Mouse (Mus musculus) heart, embryonic 16.5 days (tissue): ENCODE data around the gene Slc44a1. TPM values are rescaled to one million over a fixed set of nuclear protein-coding genes. Genes with fewer than 3 reads are reported as not detected.

ENCODE experiments used
- ATAC-seq: fragments of 200-750 bp; cut with Nextera tagmentation; replicated peaks from 2 replicates; pipeline ENCODE4 v1.8.0; 2017; ENCODE audit warnings: moderate number of reproducible peaks; ENCODE audit not compliant: insufficient read depth, low FRiP score; ENCODE audit errors: extremely low read depth
- H3K27ac ChIP-seq: fragments of 300-500 bp; sonication (generic); 2 replicates; pipeline ENCODE4 v1.5.1; 2014; ENCODE audit warnings: mild to moderate bottlenecking, low read length, control low read depth, moderate library complexity
- H3K27me3 ChIP-seq: fragments of 300-500 bp; sonication (generic); 2 replicates; pipeline ENCODE4 v1.6.1; 2014; ENCODE audit warnings: low read length, mixed read lengths; ENCODE audit not compliant: control insufficient read depth, insufficient read depth
- H3K36me3 ChIP-seq: fragments of 300-500 bp; sonication (generic); 2 replicates; pipeline ENCODE4 v1.6.1; 2014; ENCODE audit not compliant: control insufficient read depth, insufficient read depth
- H3K4me1 ChIP-seq: fragments of 300-500 bp; sonication (generic); 2 replicates; pipeline ENCODE4 v1.6.1; 2014; ENCODE audit warnings: low read length, mixed read lengths; ENCODE audit not compliant: control insufficient read depth, insufficient read depth
- H3K4me2 ChIP-seq: fragments of 300-500 bp; sonication (generic); 2 replicates; pipeline ENCODE4 v1.6.1; 2014; ENCODE audit warnings: low read depth, mild to moderate bottlenecking, control low read depth, low read length
- H3K4me3 ChIP-seq: fragments of 300-500 bp; sonication (generic); 2 replicates; pipeline ENCODE4 v1.5.1; 2014; ENCODE audit warnings: mild to moderate bottlenecking, control low read depth, low read length
- H3K9ac ChIP-seq: fragments of 300-500 bp; sonication (generic); 2 replicates; pipeline ENCODE4 v1.6.1; 2014; ENCODE audit warnings: low read length, control low read depth
- H3K9me3 ChIP-seq: fragments of 300-500 bp; sonication (generic); replicated peaks from 2 replicates; pipeline ENCODE4 v1.6.1; 2016; ENCODE audit warnings: low read length; ENCODE audit not compliant: control insufficient read depth
- WGBS: fragments of 180-500 bp; shearing (Covaris S2); extraction: QIAGEN DNeasy Blood & Tissue Kit; methylation state at CpG from one replicate; pipeline ENCODE4 v1.1.7; 2014; 5-methylcytosine and 5-hydroxymethylcytosine counted together
- polyA plus RNA-seq: library from polyadenylated mRNA; unstranded; fragments of >200 nt; fragmentation: Nextera tagmentation; extraction: Ambion mirVana; gene quantifications from 2 replicates; pipeline ENCODE4 v1.2.1, GENCODE M21; 2015

Gene Slc44a1
- polyA plus RNA-seq, 1 experiment from 2014 or later, result 15.4 TPM

DNA sequence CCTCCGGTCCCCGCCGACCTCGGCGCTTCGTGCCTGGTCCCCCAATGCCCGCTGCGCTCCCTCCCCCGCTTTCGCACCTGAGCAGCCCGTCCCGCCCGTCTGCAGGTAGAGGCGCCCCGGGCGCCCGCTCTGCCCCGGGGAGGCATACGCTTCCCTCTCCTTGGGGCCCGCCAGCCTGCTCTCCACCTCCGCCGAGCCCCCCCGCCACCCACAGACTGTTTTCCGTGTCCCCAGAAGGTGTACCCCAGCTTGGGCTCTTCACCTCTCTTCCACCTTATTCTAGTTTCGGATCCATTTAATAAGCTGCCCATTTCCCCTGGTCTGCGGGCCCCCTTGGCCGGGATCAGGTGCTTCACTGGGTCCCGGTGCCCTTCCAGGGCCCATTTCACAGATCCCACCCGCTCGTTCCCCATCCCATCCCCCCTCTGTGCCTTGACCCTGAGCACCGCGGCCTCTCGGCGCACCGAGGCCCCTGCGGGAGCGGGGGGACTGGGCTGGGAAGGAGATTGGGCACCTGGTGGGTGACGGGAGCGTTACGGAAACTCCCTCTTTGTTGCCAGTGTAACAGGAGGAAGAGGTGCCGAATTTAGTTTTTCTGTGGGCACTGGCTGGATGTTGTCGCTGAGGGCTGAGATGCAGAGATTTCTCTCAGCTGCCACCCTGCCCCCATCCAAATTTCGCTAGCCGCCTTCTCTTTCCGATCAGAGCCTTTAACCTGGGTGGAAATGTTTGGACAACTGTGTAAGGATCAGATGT is 781 bp downstream of the Slc44a1 start:
- Histone ChIP-seq H3K4me2 (peak overlapping the region; percentile 87), H3K4me3 (peak overlapping the region; percentile 79), H3K4me1 (peaks cover 18% of the 10 kb centered on the region), H3K27ac (peak overlapping the region; percentile 91), H3K9ac (peak overlapping the region; percentile 94), H3K27me3 (no peaks in the 10 kb centered on the region), H3K9me3 (no peaks in the 10 kb centered on the region), H3K36me3 (no peaks in the 10 kb centered on the region)
- ATAC-seq, result no peak
- WGBS, result under 1% methylated on average over 45 of the region's 45 CpGs

DNA sequence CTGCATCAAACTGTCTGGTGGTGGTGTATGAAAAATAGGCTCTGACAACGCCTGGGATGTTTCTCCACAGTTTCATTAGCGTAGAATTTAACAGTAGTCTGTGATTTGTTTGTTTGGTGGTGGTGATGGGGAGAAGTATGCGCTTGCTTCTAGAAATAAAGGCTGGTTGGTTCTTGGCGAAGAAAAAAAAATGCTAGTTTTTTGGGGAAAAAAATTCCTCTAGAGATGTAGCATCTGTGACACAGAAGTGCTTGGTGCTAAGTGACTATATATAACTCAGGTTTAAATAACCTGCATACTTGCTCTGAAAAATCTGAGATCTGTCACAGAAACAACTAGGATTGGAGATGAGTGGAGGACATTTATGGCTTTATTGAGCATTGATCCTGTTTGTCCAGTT is 1.5 kb downstream of the Slc44a1 start:
- WGBS, result 55% methylated on average over 4 of the region's 4 CpGs
- Histone ChIP-seq H3K27ac (no peak overlapping the region), H3K9ac (no peak overlapping the region)

DNA sequence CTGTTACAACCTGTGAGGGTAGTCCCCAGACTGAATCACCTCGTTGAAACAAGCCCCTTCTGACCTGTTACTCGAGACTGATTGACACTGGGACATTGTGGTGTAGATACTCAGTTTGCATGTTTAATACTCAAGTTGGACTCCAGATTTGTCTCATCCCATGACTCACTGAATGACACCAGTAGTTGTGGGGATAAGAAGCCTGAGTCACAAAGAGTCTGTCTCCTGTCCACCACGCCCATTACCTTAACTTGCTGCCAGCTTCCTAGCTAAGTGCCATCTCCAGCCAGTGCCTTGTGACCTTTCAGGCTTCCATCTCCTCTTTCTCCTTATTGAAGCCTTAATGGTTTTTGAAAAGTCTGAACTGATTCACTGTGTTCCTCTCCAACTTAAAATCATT is 6.0 kb downstream of the Slc44a1 start:
- H3K36me3 ChIP-seq, result no peaks in the 10 kb centered on the region
- H3K27ac ChIP-seq, result no peak overlapping the region
- no peaks in the 10 kb centered on the region for H3K9me3 ChIP-seq
- WGBS, result 68% methylated on average over 3 of the region's 3 CpGs
- H3K27me3 ChIP-seq, result no peaks in the 10 kb centered on the region
- ATAC-seq, result no peak
- H3K4me3 ChIP-seq, result no peak overlapping the region
- H3K9ac ChIP-seq, result no peak overlapping the region
- no peak overlapping the region for H3K4me2 ChIP-seq
- peaks cover 15% of the 10 kb centered on the region for H3K4me1 ChIP-seq

More for the DNA sequence above, 1.5 kb downstream of the Slc44a1 start:
- no peak for ATAC-seq
- Histone ChIP-seq H3K4me2 (peak overlapping the region; percentile 87), H3K4me1 (peaks cover 18% of the 10 kb centered on the region), H3K9me3 (no peaks in the 10 kb centered on the region), H3K27me3 (no peaks in the 10 kb centered on the region), H3K36me3 (no peaks in the 10 kb centered on the region), H3K4me3 (peak overlapping the region; percentile 79)

DNA sequence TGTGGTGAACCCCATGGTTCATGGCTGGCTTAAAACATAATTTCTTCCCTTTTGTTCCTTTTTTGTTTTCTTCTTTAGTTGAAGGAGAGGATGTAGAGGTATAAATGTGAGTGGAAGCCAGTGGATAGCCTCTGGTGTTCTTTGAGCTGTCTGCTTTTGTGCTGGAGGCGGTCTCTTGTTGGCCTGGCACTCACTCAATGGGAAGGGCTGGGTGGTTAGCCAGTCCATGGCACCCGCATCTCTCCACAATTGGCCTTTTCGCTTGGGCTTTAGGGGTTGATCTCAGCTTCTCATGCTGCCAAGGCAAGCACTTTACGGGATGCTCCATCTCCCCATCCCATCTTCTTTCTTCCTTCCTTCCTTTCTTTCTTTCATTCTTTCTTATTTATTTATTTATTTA is 7.6 kb downstream of the Slc44a1 start:
- Histone ChIP-seq H3K4me3 (no peak overlapping the region), H3K27ac (no peak overlapping the region), H3K36me3 (no peaks in the 10 kb centered on the region), H3K4me2 (no peak overlapping the region), H3K9me3 (no peaks in the 10 kb centered on the region), H3K9ac (no peak overlapping the region), H3K4me1 (peaks cover 22% of the 10 kb centered on the region), H3K27me3 (no peaks in the 10 kb centered on the region)
- ATAC-seq, result no peak
- WGBS, result 96% methylated on average over 4 of the region's 4 CpGs

DNA sequence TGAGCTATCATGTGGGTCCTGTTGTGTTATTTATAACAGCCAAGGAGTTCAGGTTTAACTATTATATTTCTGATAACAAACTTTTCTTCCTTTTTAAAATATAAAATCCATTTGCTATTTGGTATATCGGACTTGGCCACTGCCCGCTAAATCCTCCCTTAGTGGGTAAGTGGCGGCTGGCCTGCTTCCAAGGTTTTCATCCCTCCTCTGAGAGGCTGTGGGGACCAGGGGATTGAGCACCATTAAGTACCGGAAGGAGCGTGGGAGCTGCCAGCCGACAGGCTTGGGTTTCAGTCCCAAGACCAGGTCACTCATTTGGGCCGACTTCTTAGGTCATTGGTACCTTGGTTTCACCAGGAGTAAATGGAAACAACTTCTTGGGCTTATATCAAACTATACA is 10.5 kb downstream of the Slc44a1 start:
- H3K27me3 ChIP-seq, result no peaks in the 10 kb centered on the region
- no peaks in the 10 kb centered on the region for H3K36me3 ChIP-seq
- H3K9ac ChIP-seq, result no peak overlapping the region
- 0 out of 2 replicates have a peak overlapping the region, but pooled peaks have one; percentile 6 for H3K4me2 ChIP-seq
- H3K4me3 ChIP-seq, result no peak overlapping the region
- ATAC-seq, result no peak
- peaks cover 32% of the 10 kb centered on the region for H3K4me1 ChIP-seq
- WGBS, result 33% methylated on average over 7 of the region's 7 CpGs
- H3K9me3 ChIP-seq, result no peaks in the 10 kb centered on the region
- no peak overlapping the region for H3K27ac ChIP-seq

DNA sequence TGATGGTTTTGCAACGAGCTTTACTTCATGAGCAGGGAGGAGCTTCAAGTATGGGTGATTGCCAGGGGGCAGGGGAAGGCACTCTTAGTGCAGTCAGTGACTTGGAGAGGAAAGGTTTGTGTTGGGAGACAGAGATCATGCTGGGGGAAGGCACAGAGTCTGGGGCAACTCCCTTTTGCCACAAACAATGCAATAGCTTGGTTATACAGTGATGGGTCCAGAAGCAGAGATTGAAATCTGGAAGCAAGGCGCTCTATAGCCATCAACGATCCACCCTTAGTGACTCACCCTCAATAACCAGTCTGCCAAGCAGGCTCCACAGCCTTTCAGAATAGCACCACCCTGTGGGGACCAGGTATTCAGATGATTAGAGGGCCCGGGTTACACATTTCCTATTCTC is 11.7 kb downstream of the Slc44a1 start:
- no peak overlapping the region for H3K27ac ChIP-seq
- H3K4me1 ChIP-seq, result peaks cover 32% of the 10 kb centered on the region
- peak; percentile 24; the same call in 1 of the 2 replicates for ATAC-seq
- no peaks in the 10 kb centered on the region for H3K9me3 ChIP-seq
- H3K36me3 ChIP-seq, result no peaks in the 10 kb centered on the region
- no peaks in the 10 kb centered on the region for H3K27me3 ChIP-seq
- H3K4me2 ChIP-seq, result no peak overlapping the region
- 43% methylated on average over 4 of the region's 4 CpGs for WGBS
- no peak overlapping the region for H3K9ac ChIP-seq
- no peak overlapping the region for H3K4me3 ChIP-seq

DNA sequence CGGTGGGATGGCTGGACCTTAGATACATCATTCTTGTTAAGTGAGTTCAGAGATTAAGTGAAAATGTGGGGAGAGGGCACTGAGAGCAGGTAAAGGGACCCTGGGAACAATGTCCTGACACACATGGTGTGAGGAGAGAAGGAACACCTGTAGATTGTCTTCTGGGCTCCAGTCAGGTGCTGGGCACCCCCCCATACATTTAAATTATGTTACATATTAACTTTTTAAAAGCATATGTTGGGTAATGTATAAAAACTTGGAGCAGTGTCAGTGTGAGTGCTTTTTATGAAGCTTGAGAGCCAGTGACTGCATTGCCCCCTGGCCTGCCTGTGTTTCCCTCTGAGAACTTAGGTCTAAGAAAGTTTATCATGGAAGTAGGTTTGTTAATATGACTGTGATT is 12.2 kb downstream of the Slc44a1 start:
- WGBS, result 47% methylated on average over 1 of the region's 1 CpGs
- no peak for ATAC-seq
- H3K9me3 ChIP-seq, result no peaks in the 10 kb centered on the region
- no peaks in the 10 kb centered on the region for H3K36me3 ChIP-seq
- H3K4me1 ChIP-seq, result peaks cover 32% of the 10 kb centered on the region
- no peak overlapping the region for H3K4me2 ChIP-seq
- H3K9ac ChIP-seq, result no peak overlapping the region
- no peaks in the 10 kb centered on the region for H3K27me3 ChIP-seq
- H3K4me3 ChIP-seq, result no peak overlapping the region
- H3K27ac ChIP-seq, result no peak overlapping the region

DNA sequence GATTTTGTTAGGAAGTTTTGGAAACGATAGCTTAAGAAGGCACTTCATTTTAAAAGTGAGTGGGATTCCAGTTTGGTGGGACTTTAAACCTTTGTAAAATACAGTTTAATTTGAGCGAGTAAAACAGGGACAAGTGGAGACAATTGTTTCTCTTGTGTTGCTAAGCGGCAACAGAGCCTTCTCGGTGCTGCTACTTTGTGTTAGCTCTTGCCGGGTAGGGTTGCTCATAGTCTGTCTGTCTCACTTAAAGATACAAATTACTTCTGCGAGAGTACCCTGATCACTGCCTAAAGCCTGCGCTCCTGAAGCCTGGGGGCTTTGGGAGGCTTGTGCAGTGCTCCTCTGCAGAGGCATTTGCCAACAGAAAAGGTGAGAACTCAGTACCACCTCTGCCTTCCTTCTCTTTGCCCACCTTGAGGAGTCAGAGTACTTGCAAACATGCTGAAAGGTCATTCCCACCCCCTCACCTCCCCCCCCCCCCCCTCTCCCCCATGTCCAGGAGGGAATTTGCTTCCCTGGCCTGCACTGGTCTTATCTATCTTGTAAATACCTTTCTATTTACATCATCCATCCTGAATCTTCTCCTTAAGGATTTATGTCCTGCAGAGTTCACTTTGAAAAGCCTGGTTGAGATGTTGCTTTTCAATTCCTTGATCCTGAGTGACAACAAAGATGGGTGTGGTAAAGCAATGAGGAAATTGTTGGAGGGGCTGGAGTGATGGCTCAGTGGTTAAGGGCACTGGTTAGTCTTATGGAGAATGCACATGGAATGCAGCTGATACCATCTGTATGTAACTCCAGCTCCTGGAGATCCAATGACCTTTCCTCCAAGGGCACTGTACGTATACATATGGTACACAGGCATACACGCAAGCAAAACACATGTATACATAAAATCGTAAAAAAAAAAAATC is 13.0 kb downstream of the Slc44a1 start:
- ATAC-seq, result peak; percentile 37; the same call in 1 of the 2 replicates
- peak overlapping the region; percentile 1; the same call in 1 of the 2 replicates for H3K27ac ChIP-seq
- 42% methylated on average over 10 of the region's 10 CpGs for WGBS
- no peak overlapping the region for H3K9ac ChIP-seq
- no peaks in the 10 kb centered on the region for H3K36me3 ChIP-seq
- H3K9me3 ChIP-seq, result no peaks in the 10 kb centered on the region
- H3K4me2 ChIP-seq, result 0 out of 2 replicates have a peak overlapping the region, but pooled peaks have one; percentile 3
- H3K4me1 ChIP-seq, result peaks cover 32% of the 10 kb centered on the region
- H3K27me3 ChIP-seq, result no peaks in the 10 kb centered on the region
- H3K4me3 ChIP-seq, result no peak overlapping the region

DNA sequence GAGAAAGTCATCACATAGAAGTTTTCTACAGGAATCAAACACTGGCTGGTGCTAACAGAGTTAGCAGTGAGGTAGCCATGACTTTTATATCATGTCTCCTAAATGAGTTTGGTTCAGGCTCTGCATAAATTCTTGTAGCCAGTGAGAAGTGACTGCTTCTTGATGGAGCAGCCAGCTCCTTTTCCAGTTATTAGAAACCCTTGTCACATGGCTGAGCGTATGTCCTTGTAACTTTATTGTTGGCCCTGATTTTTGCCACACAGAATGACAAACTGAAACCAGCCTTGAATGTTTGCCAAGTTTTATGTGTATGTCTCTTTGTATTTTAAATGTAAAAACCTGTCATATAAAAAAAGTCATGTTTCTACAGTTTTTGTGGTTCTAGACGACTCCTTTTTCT is 15.7 kb downstream of the Slc44a1 start:
- Histone ChIP-seq H3K27me3 (no peaks in the 10 kb centered on the region), H3K9ac (no peak overlapping the region), H3K4me1 (peaks cover 27% of the 10 kb centered on the region), H3K9me3 (no peaks in the 10 kb centered on the region), H3K4me2 (no peak overlapping the region), H3K36me3 (no peaks in the 10 kb centered on the region), H3K27ac (no peak overlapping the region), H3K4me3 (no peak overlapping the region)
- no peak for ATAC-seq
- 76% methylated on average over 2 of the region's 2 CpGs for WGBS
